Mouse (Mus musculus): Measurements from ENCODE around the gene Cyp2g1. TPM values are rescaled to one million over a fixed set of nuclear protein-coding genes. Genes with fewer than 3 reads are reported as not detected.

Gene Cyp2g1
- polyA plus RNA-seq, 1 experiment from 2014 or later: 0.08 TPM

Other genes with a start within 250 kb of the Cyp2g1 start
- gene Vmn1r185, start 190.4 kb upstream of the Cyp2g1 start, polyA plus RNA-seq (2015; fragmentation: Nextera tagmentation; extraction: Ambion mirVana): not detected in 2 replicates
- gene Cyp2b23, start 122.5 kb upstream of the Cyp2g1 start, polyA plus RNA-seq (2015; fragmentation: Nextera tagmentation; extraction: Ambion mirVana): not detected in 2 replicates
- 0.06 and 0.12 TPM in 2 replicates for gene Cyp2b19, start 51.8 kb upstream of the Cyp2g1 start, polyA plus RNA-seq (2015; fragmentation: Nextera tagmentation; extraction: Ambion mirVana)
- 1.0 and 1.2 TPM in 2 replicates for gene Cyp2a5, start 26.4 kb downstream of the Cyp2g1 start, polyA plus RNA-seq (2015; fragmentation: Nextera tagmentation; extraction: Ambion mirVana)
- not detected in 2 replicates for gene Cyp2a22, start 130.5 kb downstream of the Cyp2g1 start, polyA plus RNA-seq (2015; fragmentation: Nextera tagmentation; extraction: Ambion mirVana)
- gene Cyp2a12, start 220.2 kb downstream of the Cyp2g1 start, polyA plus RNA-seq (2015; fragmentation: Nextera tagmentation; extraction: Ambion mirVana): not detected in 2 replicates

Data from lung, postnatal 0 days (tissue).